Mouse (Mus musculus) CH12.LX (cell line): Measurements from ENCODE around the gene Pds5b.

ENCODE experiments used
- BHLHE40 ChIP-seq: IDR thresholded peaks from 2 replicates; pipeline ENCODE4 v1.6.1; 2011; ENCODE audit warnings: mild to moderate bottlenecking, low read depth, low read length, improper control_type of control experiment
- CHD2 ChIP-seq: IDR thresholded peaks from 2 replicates; pipeline ENCODE4 v1.6.1; 2011; ENCODE audit warnings: low read length, improper control_type of control experiment
- CTCF ChIP-seq, 2 experiments: IDR thresholded peaks in 1 of 2; conservative IDR thresholded peaks in 1 of 2; 2 replicates each; pipeline ENCODE4 v1.5.1; 2011 to 2012; ENCODE audit warnings: low read depth in 2 of 2, low read length in 2 of 2, improper control_type of control experiment in 1 of 2, inconsistent platforms in 1 of 2, mild to moderate bottlenecking in 1 of 2, moderate library complexity in 1 of 2
- EP300 ChIP-seq: IDR thresholded peaks from 2 replicates; pipeline ENCODE4 v1.6.1; 2011; ENCODE audit warnings: low read length, improper control_type of control experiment
- MAFK ChIP-seq: IDR thresholded peaks from 2 replicates; pipeline ENCODE4 v1.6.1; 2011; ENCODE audit warnings: low read length, improper control_type of control experiment; ENCODE audit not compliant: insufficient replicate concordance
- POLR2A ChIP-seq: IDR thresholded peaks from 2 replicates; pipeline ENCODE4 v1.6.1; 2011; ENCODE audit warnings: low read depth, mild to moderate bottlenecking, improper control_type of control experiment, low read length
- USF1 ChIP-seq: IDR thresholded peaks from 2 replicates; pipeline ENCODE4 v1.6.1; 2014; ENCODE audit warnings: low read depth, mild to moderate bottlenecking, inconsistent platforms, low read length, improper control_type of control experiment

DNA sequence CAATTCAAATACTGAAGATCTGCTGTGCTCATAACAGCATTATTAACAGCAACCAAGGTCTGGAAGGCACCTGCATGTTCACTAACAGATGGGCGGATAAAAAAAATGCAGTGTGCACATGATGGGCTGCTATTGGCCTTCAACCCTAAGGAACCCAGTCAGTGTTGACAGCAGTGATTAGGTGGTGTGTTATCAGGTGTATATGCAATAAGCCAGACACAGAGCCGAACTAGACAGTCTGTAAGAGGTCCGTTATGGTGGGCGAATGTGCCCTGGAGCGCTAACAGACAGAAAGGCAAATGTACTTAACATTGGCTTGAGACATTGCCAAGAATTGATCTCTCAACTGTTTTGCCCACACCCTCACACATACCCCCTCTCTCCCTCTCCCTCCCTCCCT lies 156.0 kb downstream of the Pds5b start:
- TF ChIP-seq CTCF (conservative IDR thresholded peaks at IDR 0.05 in 1 of 2, IDR thresholded peaks at IDR 0.05 in 1 of 2; ENCODE audit: low read depth in 2 of 2, low read length in 2 of 2) (no peak), POLR2A (no peak), CHD2 (no peak), BHLHE40 (no peak), EP300 (no peak), MAFK (no peak), USF1 (no peak)
